Mouse (Mus musculus) adrenal gland, postnatal 36 days (tissue): ENCODE results near the gene Ldb3. TPM values are rescaled to one million over a fixed set of nuclear protein-coding genes. Genes with fewer than 3 reads are reported as not detected.

Source experiments
- DNase-seq, 2 experiments: peaks; one replicate each; pipeline ENCODE4 v3.0.0; 2021; ENCODE audit warnings: mixed read lengths in 1 of 2
- total RNA-seq, 2 experiments: library from RNA; stranded (reverse); gene quantifications; 2 replicates each; pipeline ENCODE4 v1.2.3; 2021

The Ldb3 gene
- total RNA-seq, 2 experiments from 2014 or later, result 0.46 to 1.1 TPM

GRCm38 (mm10) chr14:34561647-34562046, 26.8 kb downstream of the Ldb3 start:
- no peak for DNase-seq

GRCm38 (mm10) chr14:34558947-34559346, 29.5 kb downstream of the Ldb3 start:
- no peak for DNase-seq

GRCm38 (mm10) chr14:34555211-34555610, 33.3 kb downstream of the Ldb3 start:
- DNase-seq, result no peak

DNA sequence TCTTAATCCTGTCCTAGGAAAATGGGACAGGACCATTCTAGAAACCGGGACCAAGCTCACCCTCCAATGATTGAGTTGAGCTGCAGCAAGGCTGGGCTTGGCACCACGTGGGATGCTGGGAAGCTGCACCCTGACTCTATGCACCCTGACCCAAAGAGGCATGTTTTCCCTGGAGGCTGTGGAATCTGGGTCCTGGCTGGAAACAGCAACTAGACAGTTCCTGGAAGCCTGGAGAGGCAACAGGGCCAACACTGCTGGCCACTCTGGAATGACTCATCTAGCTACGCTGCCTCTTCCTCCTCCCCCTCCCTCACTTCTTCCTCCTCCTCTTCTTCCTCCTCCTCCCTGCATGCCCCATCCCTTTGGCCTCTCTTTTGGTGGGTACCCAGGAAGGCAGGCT, 34.4 kb downstream of the Ldb3 start:
- DNase-seq, result peak; percentile 18 to 49

DNA sequence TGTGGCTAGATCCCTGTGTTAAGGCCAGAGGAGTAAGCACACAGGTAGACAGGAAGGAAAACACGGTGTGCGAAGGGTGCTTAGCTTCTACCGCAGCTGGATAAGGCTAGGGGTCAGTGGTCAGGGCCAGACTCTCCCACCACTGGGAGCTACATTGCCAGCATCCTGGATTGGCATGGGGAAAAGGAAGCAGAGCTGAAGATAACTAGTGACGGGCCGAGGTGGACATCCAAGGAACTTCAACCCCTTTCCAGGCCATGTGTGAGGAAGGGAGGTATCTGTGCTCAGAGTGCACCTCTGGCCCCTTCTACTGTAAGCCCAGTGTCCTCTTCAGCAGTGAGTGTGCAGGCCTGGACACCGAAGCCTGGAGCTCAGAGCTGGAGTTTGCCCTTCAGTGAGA, 35.0 kb downstream of the Ldb3 start:
- DNase-seq, result no peak

DNA sequence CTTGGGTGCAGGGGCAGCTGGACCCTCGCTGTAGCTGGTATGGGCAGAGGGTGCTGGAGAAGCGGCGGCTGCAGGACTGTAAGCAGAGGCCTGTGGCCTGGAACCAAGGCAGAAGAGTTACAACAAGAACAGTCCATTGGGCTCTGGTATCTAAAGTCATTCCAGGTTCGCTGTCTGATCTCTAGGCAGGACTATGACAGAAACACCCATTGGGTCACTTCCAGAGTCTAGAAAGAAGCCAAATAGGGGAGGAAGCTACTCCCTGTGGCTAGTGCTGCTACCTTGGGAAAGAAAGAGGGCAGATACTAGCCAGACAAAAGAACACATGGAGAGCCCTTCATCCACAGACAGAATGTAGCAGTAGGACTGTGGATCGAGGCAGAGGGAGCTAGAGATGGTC, 36.3 kb downstream of the Ldb3 start:
- no peak for DNase-seq

- peak; percentile 89 to 92 for DNase-seq
Measured at GRCm38 (mm10) chr14:34549004-34549671, 39.3 kb downstream of the Ldb3 start.

DNA sequence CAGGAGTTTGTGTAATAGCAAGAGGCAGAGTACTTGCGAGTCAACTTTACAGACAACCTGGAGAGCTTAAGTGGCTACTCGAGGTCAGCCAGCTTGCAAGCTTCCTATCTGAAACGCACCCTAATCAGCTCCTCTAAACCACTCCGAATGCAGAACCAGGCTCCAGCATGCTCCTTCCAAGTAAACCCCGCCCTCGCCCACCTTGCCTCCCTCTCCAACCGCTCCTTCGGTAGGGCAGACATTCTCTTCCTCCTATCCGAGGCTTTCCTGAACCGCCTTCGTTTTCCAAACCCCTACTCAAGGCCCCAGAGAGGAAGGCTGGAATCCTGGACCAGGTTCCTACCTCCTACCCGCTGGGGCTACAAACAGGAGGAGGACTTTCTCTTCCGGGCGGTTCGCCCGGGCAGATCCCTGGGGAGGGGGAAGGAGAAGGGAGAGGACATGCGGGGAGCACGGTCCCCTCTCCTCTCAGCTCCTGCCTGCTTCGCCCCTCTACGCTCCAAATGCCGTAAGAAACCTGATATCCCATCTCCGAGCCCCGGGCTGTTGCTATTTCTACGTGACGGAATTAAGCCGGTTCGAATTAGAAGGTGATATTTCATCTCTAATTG, 40.0 kb downstream of the Ldb3 start:
- peak; percentile 41 to 69 for DNase-seq

GRCm38 (mm10) chr14:34544545-34544944, 43.9 kb downstream of the Ldb3 start:
- DNase-seq, result no peak

- no peak for DNase-seq
Measured at GRCm38 (mm10) chr14:34544001-34544400, 44.5 kb downstream of the Ldb3 start.

GRCm38 (mm10) chr14:34543596-34543995, 44.9 kb downstream of the Ldb3 start:
- no peak for DNase-seq

- no peak for DNase-seq
Measured at GRCm38 (mm10) chr14:34541896-34542295, 46.6 kb downstream of the Ldb3 start.

- peak in 1 of 2 experiments; percentile 37 for DNase-seq
Measured at GRCm38 (mm10) chr14:34540685-34541162, 47.8 kb downstream of the Ldb3 start.

GRCm38 (mm10) chr14:34535883-34536282, 52.6 kb downstream of the Ldb3 start:
- DNase-seq, result no peak

- no peak for DNase-seq
Measured at GRCm38 (mm10) chr14:34533537-34533936, 54.9 kb downstream of the Ldb3 start.

- no peak for DNase-seq
Measured at GRCm38 (mm10) chr14:34532536-34532935, 55.9 kb downstream of the Ldb3 start.

GRCm38 (mm10) chr14:34528804-34529203, 59.7 kb downstream of the Ldb3 start:
- no peak for DNase-seq

- DNase-seq, result no peak
Measured at GRCm38 (mm10) chr14:34522701-34523100, 65.8 kb downstream of the Ldb3 start, which contains the start of gene 9230112D13Rik. TSS of gene 9230112D13Rik (minus strand) at chr14:34522801.

GRCm38 (mm10) chr14:34517959-34518544, 70.4 kb downstream of the Ldb3 start:
- DNase-seq, result no peak

GRCm38 (mm10) chr14:34516960-34517577, 71.4 kb downstream of the Ldb3 start:
- no peak for DNase-seq

- no peak for DNase-seq
Measured at GRCm38 (mm10) chr14:34515860-34516259, 72.6 kb downstream of the Ldb3 start.

DNA sequence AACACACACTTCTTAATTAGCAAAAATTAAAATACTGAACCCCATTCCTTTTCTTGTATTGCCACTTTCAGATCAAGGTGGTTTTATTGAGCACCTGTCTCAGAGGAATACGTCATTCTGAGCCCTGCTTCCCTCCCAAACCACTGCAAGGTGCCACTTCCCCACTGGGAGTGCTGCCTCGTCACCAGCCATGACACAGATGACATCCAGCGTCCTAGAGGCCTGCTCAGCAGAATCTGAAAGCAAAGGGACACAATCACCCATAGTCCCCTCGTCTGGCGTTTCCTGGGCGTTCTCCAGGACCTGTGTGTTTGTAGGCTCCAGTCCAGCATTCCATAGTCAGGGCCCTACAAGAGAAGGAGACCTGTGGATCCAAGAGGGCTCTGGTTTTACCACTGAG, 74.4 kb downstream of the Ldb3 start:
- no peak for DNase-seq

DNA sequence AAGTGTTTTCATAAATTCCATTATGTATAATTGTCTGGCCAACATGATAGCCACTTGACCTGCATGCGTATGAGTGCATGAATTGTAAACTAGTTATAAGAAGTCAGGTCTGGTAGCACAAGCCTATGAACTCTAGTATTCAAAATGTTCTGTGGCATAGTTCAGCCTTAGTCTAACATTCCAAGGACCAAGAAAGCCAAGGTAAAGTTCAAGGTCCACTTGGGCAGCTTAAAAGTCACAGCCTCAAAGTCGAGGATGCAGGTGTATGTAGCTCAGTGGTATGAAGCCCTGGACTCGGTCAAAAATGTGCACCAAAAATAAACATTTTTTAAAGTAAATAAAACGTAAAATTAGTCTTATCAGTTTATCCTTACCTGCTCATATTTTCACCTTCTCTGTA, 75.9 kb downstream of the Ldb3 start:
- no peak for DNase-seq
